Mouse (Mus musculus) olfactory bulb, adult 2 months (tissue): ENCODE results near the gene Uqcc2.

Experiments
- CTCF ChIP-seq: fragments of 200-500 bp; IDR thresholded peaks from 2 replicates; pipeline ENCODE4 v1.5.1; 2012; ENCODE audit warnings: low read depth, mild to moderate bottlenecking, low read length, moderate library complexity; ENCODE audit not compliant: insufficient read depth
- POLR2A ChIP-seq: fragments of 200-500 bp; IDR thresholded peaks from 2 replicates; pipeline ENCODE4 v1.6.1; 2012; ENCODE audit warnings: mild to moderate bottlenecking, low read depth, low read length, moderate library complexity; ENCODE audit not compliant: insufficient read depth

DNA sequence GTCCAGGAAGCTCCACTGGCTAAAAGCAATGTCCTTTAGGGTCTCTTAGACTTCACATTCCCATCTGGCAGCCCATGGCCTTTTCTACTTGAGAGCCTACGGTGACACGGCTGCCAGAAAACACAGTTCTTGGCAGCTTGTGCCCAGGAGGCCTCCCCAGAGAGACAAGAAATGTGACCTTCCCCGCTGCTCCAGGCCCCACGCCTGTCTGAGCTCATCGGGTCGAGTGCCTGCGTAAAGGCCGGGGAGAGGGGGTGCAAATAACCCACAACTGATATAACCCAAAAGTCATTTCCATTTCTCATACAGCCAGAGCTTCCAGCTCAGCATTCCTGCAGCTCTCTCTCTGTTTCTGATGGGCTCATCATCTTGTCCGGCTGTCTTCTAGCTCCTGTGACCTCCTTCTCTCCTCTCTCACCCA lies 20.1 kb upstream of the Uqcc2 start:
- TF ChIP-seq CTCF (no peak), POLR2A (no peak)
